In the genomic region with DNA sequence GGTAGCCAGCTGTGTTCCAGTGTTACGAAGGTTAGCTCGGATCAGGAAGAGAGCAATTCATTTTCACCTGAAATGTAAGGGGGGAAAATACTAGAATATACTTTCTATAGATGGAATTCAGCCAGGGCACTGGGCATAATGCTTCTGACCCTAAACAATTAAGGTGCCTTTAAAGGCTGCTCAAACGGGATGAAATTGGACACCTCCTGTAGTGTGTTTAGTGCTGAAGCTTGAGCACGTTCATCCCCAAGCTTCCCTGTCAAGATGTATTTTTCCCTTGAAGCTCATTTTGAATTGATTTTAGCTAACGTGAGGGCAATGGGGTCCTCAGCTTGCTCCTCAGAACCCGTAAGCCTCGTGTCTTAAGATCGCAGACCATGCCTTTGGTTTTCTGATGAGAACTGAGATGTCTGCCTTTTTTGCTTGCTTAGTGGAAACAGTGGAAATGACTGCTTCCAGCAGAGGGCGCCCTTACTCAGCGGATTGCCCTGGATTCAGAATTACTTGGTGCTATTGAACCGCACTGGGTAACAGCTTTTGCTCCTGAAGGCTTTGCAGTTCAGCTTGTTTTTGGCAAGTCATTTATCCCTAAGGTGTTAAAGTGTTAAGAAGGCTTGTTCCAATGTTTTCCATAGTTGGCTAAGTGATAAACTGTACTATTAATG, we compare ENCODE assay signal across 8 mouse cellular contexts.
DNase-seq lines count a peak whose midpoint lies in the region; ATAC-seq lines count a peak whose summit lies in the region.

No protein-coding gene starts in this region.

- 0 out of 2 replicates have a peak overlapping the region, but pooled peaks have one; percentile 13 for H3K9ac ChIP-seq in forebrain, embryonic 14.5 days (ENCODE audit: low read length)

- no peaks in the 10 kb centered on the region for H3K27me3 ChIP-seq in forebrain, embryonic 14.5 days (replicated peaks; ENCODE audit: control insufficient read depth, insufficient read depth, low read length)

- no peaks in the 10 kb centered on the region for H3K9me3 ChIP-seq in forebrain, embryonic 14.5 days (replicated peaks; ENCODE audit: control insufficient read depth, low read length)

- H3K4me1 ChIP-seq in forebrain, embryonic 14.5 days (ENCODE audit: control insufficient read depth, insufficient read depth, low read length): no peaks in the 10 kb centered on the region

- no peak overlapping the region for H3K27ac ChIP-seq in forebrain, embryonic 14.5 days (ENCODE audit: low read depth, low read length)

- H3K4me2 ChIP-seq in forebrain, embryonic 14.5 days (ENCODE audit: low read length): peak overlapping the region; percentile 31

- no peaks in the 10 kb centered on the region for H3K36me3 ChIP-seq in forebrain, embryonic 14.5 days (ENCODE audit: control insufficient read depth, insufficient read depth, low read length)

- 17% methylated on average over 11 of the region's 11 CpGs for WGBS in forebrain, embryonic 14.5 days

- no peak overlapping the region for H3K4me3 ChIP-seq in forebrain, embryonic 14.5 days (ENCODE audit: low read depth, low read length)

- peak; percentile 17 for DNase-seq in MEL-GATA-1-ER (ENCODE audit: extremely low read depth, low read depth)
- DNase-seq in c-Kit-positive CD71-positive TER-119-positive erythroid progenitor cells, embryonic 14.5 days (ENCODE audit: low spot score): peak; percentile 24
- DNase-seq in forebrain, embryonic 14.5 days (ENCODE audit: low spot score): peak; percentile 87
- DNase-seq in layer of hippocampus, postnatal 14 days (ENCODE audit: low spot score in 2 of 2): peak; percentile 67 to 86
- DNase-seq in lung, postnatal 36 days: peak; percentile 70
- peak; percentile 88 to 89 for DNase-seq in right cerebral cortex, adult 2 months (ENCODE audit: low spot score in 2 of 2)

- peak; percentile 91 for ATAC-seq in forebrain, embryonic 14.5 days
- peak; percentile 65 to 77; a peak in 2 of 4 replicates for ATAC-seq in hematopoietic stem cell, adult 5-6 weeks (replicated peaks in 1 of 2; ENCODE audit: insufficient read depth in 1 of 2, low FRiP score in 2 of 2, low TSS enrichment in 1 of 2, low read depth in 1 of 2, poor library complexity in 2 of 2, severe bottlenecking in 2 of 2)
- ATAC-seq in erythroid progenitor cell, adult 5-6 weeks (replicated peaks; ENCODE audit: low FRiP score, poor library complexity, severe bottlenecking): no peak

Comparison
In these comparisons a context has a peak if more than half of its experiments do, and no peak if none do; other contexts are left out.
1. DNase-seq: peak in every context shown above with its lines; median percentile 88 in right cerebral cortex, adult 2 months; 87 in forebrain, embryonic 14.5 days; 76 in layer of hippocampus, postnatal 14 days; 70 in lung, postnatal 36 days; 24 in c-Kit-positive CD71-positive TER-119-positive erythroid progenitor cells, embryonic 14.5 days; 17 in MEL-GATA-1-ER.